Mouse (Mus musculus): Measurements from ENCODE around the gene Snca.
"Not testable (repeated sequence)": the region's sequence is repeated elsewhere in the genome, so short reads cannot be mapped to it uniquely, and the experiment has no call there.

The Snca gene

GRCm38 (mm10) chr6:60717566-60717965 is 112.1 kb downstream of the Snca start:
- DNase-seq (ENCODE audit: low spot score in 2 of 2), result no peak

GRCm38 (mm10) chr6:60709997-60710471 is 119.6 kb downstream of the Snca start:
- DNase-seq (ENCODE audit: low spot score in 2 of 2), result no peak

GRCm38 (mm10) chr6:60698072-60698471 is 131.6 kb downstream of the Snca start:
- DNase-seq (ENCODE audit: low spot score in 2 of 2), result no peak

DNA sequence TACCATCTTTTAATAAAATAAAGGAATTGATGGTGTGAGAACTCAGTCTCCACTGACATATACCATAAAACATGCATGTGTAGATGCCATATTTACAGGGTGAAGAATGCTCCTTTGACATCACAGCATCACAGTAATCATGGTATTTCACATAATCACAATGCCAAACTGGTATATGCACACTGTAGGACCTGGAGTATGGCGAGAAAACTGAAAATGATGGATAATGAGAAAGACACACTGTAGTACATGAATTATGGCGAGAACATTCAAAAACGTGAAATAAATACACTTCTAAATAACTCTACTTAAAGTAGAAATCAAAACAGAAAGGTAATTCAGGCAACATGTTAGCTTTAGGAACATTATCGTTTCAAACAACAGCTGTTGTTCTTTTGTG is 142.6 kb downstream of the Snca start:
- not testable (repeated sequence) for DNase-seq (ENCODE audit: low spot score in 2 of 2)

DNA sequence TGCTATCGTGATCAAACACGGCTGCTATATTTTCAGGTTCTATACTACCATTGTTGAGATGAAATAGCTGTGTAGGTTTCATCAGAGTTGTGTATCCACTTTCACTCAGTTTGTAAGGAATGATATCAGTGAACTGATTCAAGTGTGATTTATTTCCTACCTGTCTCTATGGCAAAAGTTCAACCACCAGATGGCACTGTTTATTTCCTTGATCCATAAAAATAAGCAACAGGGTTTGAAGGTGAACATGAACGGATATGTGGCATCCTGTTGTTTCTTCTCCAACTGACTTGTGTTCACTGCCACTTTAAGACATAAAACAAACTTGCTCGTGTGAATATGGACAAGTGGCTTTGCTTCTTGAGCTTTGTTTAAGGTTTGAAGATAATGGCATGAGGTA is 147.4 kb downstream of the Snca start:
- DNase-seq (ENCODE audit: low spot score in 2 of 2), result peak in 1 of 2 experiments; percentile 4
